Mouse (Mus musculus): Measurements from ENCODE around the gene Serpinb13. TPM values are rescaled to one million over a fixed set of nuclear protein-coding genes. Genes with fewer than 3 reads are reported as not detected.
"Not testable (repeated sequence)": the region's sequence is repeated elsewhere in the genome, so short reads cannot be mapped to it uniquely, and the experiment has no call there.

Gene Serpinb13
- not detected for total RNA-seq (2021)
- not detected in 2 replicates for polyA plus RNA-seq (2012; rRNA removed)
- long read RNA-seq, result 0 reads

DNA sequence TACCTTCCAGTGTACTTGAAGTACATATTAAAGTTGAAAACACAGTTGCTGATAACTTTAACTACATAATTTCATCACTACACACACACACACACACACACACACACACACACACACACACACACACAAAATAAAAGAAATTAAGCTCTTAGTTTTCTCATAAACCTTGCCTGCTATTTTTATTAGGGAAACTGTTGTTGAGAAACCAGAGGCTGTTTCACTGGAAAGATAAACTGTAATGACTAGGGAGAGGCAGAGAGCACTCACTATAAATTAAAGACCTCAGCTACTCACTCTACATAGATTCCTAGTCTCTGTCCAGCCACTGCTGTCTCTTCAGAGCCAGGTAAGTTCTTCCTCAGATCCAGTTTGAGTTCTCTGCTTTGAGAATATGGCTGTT, at the start of gene Serpinb13:
Gene Serpinb13, plus strand, starts transcription at position 301 of the 400 bp plus-strand sequence.
- no peak for DNase-seq

DNA sequence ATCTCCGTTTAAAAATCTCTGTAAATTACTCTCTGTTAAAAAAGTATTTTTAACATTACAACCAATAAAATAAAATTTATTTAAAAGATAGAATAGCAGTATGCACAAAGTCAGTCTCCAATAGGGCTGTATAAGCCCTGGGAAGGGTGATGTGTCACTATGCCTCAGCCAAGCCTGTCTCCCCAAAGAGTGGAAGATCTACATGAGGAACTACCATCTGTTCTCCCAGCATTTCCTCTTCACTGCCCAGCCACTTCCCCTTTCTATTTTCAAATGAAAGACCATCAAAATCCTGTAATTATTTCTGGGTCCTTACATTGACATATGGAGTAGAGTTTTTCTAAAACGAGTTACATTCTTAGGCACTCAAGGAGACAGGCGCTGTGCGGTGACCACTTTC, 48.8 kb upstream of the Serpinb13 start:
- no peak for DNase-seq

DNA sequence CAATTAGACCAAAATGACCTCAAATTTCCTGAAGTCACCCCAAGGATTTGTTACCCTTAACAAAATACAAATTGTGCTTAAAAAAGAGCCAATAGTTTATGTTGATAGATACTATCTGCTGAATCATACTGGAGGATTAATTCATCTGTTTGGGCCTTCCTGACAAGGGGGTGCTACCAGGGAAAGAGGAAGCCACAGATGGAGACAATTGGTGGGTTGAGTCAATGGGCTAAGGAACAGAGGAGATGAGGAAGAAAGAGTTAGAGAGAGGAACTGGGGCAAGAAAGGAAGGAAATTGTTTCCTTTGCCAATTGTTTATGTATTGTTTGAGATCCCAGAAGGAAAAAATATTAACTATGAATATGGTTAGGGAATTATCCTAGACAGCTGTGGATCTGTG, 47.1 kb upstream of the Serpinb13 start:
- no peak for DNase-seq

DNA sequence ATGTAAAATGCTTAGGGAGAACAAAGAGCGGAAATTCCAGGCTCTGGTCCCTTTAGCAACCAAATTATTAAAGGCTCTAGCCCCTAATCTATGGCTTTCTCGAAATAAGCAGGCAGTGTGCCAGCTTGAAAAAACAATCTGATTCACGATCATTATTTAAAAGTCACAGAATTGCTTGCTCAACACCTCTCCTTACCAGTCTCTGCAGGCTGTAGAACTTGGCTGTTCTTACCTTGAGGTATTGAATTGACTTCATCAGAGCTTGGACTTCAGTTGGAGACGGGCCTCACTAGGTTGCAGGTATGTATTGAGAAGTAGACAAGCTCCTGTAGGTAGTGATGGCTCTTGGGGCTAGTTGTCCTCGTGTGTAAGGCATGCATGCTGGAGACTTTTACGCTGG, 46.5 kb upstream of the Serpinb13 start, which contains the start of gene Serpinb12:
Gene Serpinb12, plus strand, starts transcription at position 185 of the 400 bp plus-strand sequence.
- no peak for DNase-seq

DNA sequence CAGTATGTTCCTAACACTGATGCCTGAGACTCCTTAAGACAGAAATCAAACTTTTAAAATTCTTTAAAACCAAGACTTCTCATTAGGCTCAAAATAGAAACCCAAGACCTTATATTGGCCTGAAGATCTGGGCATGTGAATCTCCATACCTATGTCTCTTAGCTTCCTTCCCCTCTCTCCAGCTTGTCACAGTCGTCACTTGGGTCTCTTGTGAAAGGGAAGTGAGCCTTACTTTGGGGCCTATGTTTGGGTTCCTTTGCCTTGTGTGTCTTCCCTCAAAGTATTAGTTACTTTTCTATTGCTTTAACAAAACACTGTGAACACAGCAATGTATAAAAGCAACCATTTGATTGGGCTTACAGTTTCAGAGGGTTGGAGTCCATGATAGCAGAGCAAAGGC, 33.6 kb upstream of the Serpinb13 start:
- no peak for DNase-seq

DNA sequence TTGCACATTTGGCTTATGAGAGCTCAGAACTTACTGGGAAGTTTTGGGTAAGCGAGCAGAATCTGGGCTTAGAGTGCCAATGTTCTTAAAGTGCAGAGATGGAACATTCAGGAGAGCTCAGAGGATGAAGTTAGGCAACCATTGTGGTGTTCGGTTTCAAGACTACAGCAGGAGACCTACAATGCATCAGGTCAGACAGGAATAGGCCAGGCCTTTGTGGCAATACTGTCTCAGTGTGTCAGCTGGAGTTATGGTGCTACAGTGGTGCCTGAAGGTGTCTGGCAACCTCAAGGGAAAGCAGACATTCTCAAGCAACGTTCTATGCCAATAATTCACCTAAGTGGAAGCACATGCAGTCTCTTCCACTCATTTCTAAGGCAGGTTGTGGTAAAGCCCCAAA, 20.8 kb upstream of the Serpinb13 start:
- DNase-seq, result no peak

DNA sequence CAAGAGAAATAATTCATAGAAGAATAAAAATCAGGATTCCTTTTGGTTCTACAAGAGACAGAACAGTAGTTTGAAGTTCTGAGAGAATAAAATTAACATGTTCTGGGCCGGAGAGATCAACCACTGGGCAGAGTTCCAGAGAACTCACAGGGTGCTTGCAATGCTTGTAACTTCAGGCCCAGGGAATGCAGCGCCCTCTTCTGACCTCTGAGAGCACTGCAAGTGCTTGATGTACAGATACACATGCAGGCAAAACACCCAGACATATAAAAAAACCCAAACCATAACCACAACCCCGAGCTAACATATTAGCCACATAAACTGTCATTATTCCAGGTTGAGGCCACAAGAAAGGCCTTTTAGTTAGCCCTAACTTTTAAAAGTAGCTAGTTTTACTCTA, 19.8 kb upstream of the Serpinb13 start:
- DNase-seq, result no peak

DNA sequence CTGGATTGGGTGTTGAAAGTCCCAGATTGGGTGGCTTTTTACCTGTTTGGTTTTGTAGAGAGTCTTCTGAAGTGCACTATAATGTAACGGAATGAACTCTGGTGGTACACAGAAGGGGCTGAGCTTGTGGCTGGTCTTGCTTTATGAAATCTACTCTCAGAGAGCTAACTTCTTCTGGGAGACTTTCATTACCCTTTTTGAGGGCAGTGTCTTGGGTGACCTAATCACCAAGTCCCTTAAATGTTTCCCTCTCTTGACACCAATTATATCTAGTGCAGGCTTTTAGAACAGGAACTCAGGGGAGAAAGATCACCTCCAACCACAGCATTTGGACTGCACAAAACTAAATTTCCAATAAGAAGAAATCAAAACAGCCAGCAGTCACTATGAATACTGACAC, 2.3 kb downstream of the Serpinb13 start:
- DNase-seq, result no peak

DNA sequence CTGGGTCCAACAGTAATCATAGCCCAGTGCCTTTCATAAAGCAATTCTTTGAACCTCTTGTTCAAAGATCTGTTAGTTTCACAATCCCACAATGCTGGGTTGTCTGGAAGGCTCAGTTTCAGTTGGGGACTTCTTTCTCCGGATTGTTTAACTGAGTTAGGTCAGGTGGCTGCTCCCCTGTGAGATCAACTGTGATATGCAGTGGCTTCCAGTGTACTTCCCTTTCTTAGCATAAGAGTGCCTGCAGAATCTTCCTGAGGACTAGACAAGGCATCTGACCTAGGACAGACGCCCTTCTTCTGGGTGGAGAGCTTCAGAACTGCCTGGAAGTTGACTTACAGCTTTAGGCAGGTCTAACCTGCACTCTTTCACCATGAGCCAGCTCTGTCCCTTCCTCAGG, 3.1 kb downstream of the Serpinb13 start:
- no peak for DNase-seq

DNA sequence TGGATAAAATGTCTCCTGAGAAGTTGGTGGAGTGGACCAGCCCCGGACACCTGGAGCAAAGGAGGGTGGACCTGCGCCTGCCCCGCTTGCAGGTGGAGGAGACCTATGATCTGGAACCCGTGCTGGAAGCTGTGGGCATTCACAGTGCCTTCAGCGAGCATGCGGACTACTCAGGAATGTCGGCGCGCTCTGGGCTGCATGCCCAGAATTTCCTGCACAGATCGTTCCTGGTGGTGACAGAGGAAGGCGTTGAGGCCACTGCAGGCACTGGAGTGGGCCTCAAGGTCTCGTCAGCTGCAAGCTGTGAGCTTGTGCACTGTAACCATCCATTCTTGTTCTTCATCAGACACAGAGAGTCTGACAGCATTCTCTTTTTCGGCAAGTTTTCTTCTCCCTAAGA, 19.6 kb downstream of the Serpinb13 start:
- DNase-seq, result peak; percentile 53

DNA sequence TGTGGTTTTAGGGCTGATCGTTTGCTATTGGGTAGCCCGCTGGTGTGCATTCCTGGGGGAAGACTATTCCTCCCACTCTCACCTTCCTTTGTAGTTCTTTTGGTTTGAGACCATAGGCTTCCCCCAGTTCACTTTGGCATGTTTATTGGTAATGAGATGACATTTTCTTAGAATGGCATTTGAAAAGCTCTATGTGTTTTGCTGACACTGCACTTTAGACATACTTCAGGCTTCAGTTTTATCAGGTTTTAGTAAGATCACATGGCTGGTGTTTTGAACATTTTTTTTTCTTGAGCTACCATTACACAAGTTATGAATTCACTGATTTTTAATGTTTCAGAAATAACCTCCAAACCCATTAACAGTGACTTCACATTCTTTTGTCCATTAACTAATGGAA, 21.0 kb downstream of the Serpinb13 start:
- no peak for DNase-seq

DNA sequence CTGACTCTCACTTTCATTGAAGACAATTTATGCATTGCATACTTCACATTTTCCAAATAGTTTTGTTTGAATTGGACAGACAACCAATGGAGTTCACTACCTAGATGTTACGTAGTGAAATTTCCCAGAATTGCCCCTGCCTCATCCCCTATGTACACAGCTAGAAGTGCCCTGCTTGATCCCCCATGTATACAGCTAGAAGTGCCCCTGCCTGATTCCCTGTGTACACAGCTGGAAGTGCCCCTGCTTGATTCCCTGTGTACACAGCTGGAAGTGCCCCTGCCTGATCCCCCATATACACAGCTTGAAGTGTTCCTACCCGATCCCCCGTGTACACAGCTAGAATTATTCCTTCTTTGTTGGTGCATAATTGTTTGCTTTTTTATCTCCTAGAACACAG, 25.5 kb downstream of the Serpinb13 start:
- DNase-seq, result no peak

DNA sequence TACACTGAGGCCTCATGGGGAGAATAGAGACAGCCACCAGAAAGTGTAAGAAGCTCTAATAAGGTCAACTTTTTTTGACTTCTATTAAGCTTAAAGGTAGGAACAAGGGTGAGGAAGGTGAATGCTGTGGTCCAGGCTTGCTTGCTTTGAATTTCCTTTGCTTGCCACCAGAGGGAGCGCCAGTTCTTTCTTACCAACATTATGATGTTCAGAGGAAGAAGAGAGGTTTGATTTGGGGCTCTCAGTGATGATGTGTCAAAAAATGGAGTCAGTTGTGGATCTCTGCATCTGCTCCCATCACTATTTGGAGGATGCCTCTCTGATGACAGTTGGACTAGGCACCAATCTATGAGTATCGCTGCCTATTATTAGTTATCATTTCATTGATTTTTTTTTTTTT, 33.7 kb downstream of the Serpinb13 start:
- DNase-seq, result peak; percentile 5

DNA sequence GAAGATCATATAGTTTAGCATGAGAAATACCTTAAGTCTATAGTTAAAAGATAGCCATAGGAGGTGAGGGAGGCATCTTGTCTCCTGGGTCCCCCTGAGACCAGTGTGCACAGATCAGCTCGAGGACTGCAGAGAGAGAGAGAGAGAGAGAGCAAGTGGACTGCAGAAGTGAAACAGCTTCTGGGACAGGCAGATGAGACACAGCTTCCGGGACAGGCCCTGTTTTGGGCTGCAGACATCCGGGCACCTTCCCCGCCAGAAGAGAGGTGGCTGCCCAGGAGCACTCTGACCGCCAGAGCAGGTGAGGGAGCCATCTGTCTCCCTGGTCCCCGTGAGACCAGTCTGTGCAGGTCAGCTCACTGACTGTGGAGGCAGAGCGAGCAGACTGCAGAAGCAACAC, 34.4 kb downstream of the Serpinb13 start:
- no peak for DNase-seq

DNA sequence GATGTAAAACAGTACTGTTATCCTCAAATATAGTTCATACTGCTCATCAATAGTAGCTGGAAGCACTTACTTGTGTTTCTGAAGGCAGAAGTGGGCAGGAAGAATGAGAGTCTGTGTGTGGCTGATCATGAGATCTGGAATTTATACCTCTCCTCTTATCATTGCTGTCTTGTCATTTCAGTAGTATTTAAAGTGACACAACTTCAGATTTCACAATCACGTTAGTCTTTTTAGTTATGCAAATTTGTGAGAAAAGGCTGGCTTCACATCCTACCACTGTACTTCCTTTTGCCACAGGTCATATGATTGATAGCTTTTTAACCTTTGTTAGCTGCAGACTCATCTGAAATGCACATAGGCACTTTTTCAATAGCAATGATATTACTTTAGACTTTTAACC, 45.1 kb downstream of the Serpinb13 start:
- DNase-seq, result no peak

DNA sequence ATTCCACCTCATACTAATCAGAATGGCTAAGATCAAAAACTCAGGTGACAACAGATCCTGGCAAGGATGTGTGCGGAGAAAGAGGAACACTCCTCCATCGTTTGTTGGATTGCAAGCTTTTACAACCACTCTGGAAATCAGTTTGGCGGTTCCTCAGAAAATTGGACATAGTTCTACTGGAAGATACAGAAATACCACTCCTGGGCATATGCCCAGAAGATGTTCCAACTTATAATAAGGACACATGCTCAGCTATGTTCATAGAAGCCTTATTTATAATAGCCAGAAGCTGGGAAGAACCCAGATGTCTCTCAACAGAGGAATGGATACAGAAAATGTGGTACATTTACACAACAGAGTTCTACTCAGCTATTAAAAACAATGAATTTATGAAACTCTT, 53.5 kb downstream of the Serpinb13 start:
- DNase-seq, result not testable (repeated sequence)

Other genes starting within 250 kb of the Serpinb13 start
- 10 to 100 TPM; 43.5 to 46.9 TPM for gene Kdsr, start 221.3 kb upstream of the Serpinb13 start, total RNA-seq (2021)
- 30.7 and 55.7 TPM in 2 replicates for gene Kdsr, start 221.3 kb upstream of the Serpinb13 start, polyA plus RNA-seq (2012; rRNA removed)
- gene Vps4b, start 184.3 kb upstream of the Serpinb13 start, total RNA-seq (2021), result 100 to 1,000 TPM in 1 of 2 experiments, 10 to 100 TPM in 1; 88.0 to 102 TPM
- 15.0 and 23.3 TPM in 2 replicates for gene Vps4b, start 184.3 kb upstream of the Serpinb13 start, polyA plus RNA-seq (2012; rRNA removed)
- gene Serpinb5, start 119.8 kb upstream of the Serpinb13 start, total RNA-seq (2021), result not detected
- not detected in 2 replicates for gene Serpinb5, start 119.8 kb upstream of the Serpinb13 start, polyA plus RNA-seq (2012; rRNA removed)
- not detected for gene Serpinb12, start 46.5 kb upstream of the Serpinb13 start, total RNA-seq (2021)
- gene Serpinb12, start 46.5 kb upstream of the Serpinb13 start, polyA plus RNA-seq (2012; rRNA removed), result not detected in 2 replicates
- not detected for gene Serpinb3a, start 71.3 kb downstream of the Serpinb13 start, total RNA-seq (2021)
- gene Serpinb3a, start 71.3 kb downstream of the Serpinb13 start, polyA plus RNA-seq (2012; rRNA removed), result not detected in 2 replicates
- gene Serpinb3d, start 102.5 kb downstream of the Serpinb13 start, total RNA-seq (2021), result not detected
- not detected in 2 replicates for gene Serpinb3d, start 102.5 kb downstream of the Serpinb13 start, polyA plus RNA-seq (2012; rRNA removed)